Mouse (Mus musculus) heart, embryonic 13.5 days (tissue): ENCODE results near the gene St3gal5. TPM values are rescaled to one million over a fixed set of nuclear protein-coding genes. Genes with fewer than 3 reads are reported as not detected.

Experiments
- ATAC-seq: fragments of 200-750 bp; cut with Nextera tagmentation; 2 replicates; pipeline ENCODE4 v1.8.0; 2017; ENCODE audit warnings: moderate TSS enrichment; ENCODE audit not compliant: insufficient number of reproducible peaks, low FRiP score, low TSS enrichment; ENCODE audit errors: extremely low read depth
- H3K27ac ChIP-seq: fragments of 300-500 bp; sonication (generic); replicated peaks from 2 replicates; pipeline ENCODE4 v1.5.1; 2015; ENCODE audit warnings: moderate library complexity, mild to moderate bottlenecking, inconsistent platforms
- H3K27me3 ChIP-seq: fragments of 300-500 bp; sonication (generic); replicated peaks from 2 replicates; pipeline ENCODE4 v1.6.1; 2015; ENCODE audit warnings: mild to moderate bottlenecking, inconsistent platforms
- H3K36me3 ChIP-seq: fragments of 300-500 bp; sonication (generic); 2 replicates; pipeline ENCODE4 v1.6.1; 2015; ENCODE audit warnings: mild to moderate bottlenecking, inconsistent platforms
- H3K4me1 ChIP-seq: fragments of 300-500 bp; sonication (generic); 2 replicates; pipeline ENCODE4 v1.6.1; 2015; ENCODE audit warnings: inconsistent platforms
- H3K4me2 ChIP-seq: fragments of 300-500 bp; sonication (generic); 2 replicates; pipeline ENCODE4 v1.6.1; 2015; ENCODE audit warnings: inconsistent platforms, mild to moderate bottlenecking, moderate library complexity
- H3K4me3 ChIP-seq: fragments of 300-500 bp; sonication (generic); 2 replicates; pipeline ENCODE4 v1.5.1; 2015; ENCODE audit warnings: moderate library complexity, mild to moderate bottlenecking, inconsistent platforms
- H3K9ac ChIP-seq: fragments of 300-500 bp; sonication (generic); 2 replicates; pipeline ENCODE4 v1.6.1; 2015; ENCODE audit warnings: inconsistent platforms, mild to moderate bottlenecking, moderate library complexity
- H3K9me3 ChIP-seq: fragments of 300-500 bp; sonication (generic); 2 replicates; pipeline ENCODE4 v1.6.1; 2016; ENCODE audit warnings: inconsistent platforms
- WGBS: fragments of 180-500 bp; shearing (Covaris S2); methylation state at CpG from one replicate; pipeline ENCODE4 v1.1.7; 2015; ENCODE audit warnings: mixed read lengths; 5-methylcytosine and 5-hydroxymethylcytosine counted together
- polyA plus RNA-seq: library from polyadenylated mRNA; unstranded; fragments of >200 nt; fragmentation: Nextera tagmentation; extraction: Ambion mirVana; gene quantifications from 2 replicates; pipeline ENCODE4 v1.2.1, GENCODE M21; 2015

St3gal5 gene
- polyA plus RNA-seq, 1 experiment from 2014 or later: 50.8 TPM

- Histone ChIP-seq H3K27me3 (no peaks in the 10 kb centered on the region; the same call in 1 of the 2 replicates), H3K27ac (no peak overlapping the region), H3K9ac (no peak overlapping the region), H3K4me3 (no peak overlapping the region), H3K9me3 (no peaks in the 10 kb centered on the region), H3K36me3 (no peaks in the 10 kb centered on the region), H3K4me2 (no peak overlapping the region), H3K4me1 (peaks cover 19% of the 10 kb centered on the region)
- ATAC-seq: no peak
- 44% methylated on average over 2 of the region's 2 CpGs for WGBS
Measured at GRCm38 (mm10) chr6:72165907-72166306, 68.5 kb downstream of the St3gal5 start.

GRCm38 (mm10) chr6:72171391-72171790, 74.0 kb downstream of the St3gal5 start:
- no peak overlapping the region for H3K9ac ChIP-seq
- ATAC-seq: no peak

GRCm38 (mm10) chr6:72173350-72173749, 76.0 kb downstream of the St3gal5 start:
- WGBS: 34% methylated on average over 1 of the region's 1 CpGs
- Histone ChIP-seq H3K36me3 (no peaks in the 10 kb centered on the region), H3K4me1 (no peaks in the 10 kb centered on the region)

More at GRCm38 (mm10) chr6:72171391-72171790, 74.0 kb downstream of the St3gal5 start:
- Histone ChIP-seq H3K27ac (no peak overlapping the region), H3K9me3 (no peaks in the 10 kb centered on the region), H3K27me3 (no peaks in the 10 kb centered on the region), H3K4me1 (no peaks in the 10 kb centered on the region), H3K4me2 (no peak overlapping the region), H3K36me3 (no peaks in the 10 kb centered on the region), H3K4me3 (no peak overlapping the region)
- 80% methylated on average over 3 of the region's 3 CpGs for WGBS

GRCm38 (mm10) chr6:72175419-72175818, 78.0 kb downstream of the St3gal5 start:
- peaks cover 15% of the 10 kb centered on the region for H3K4me1 ChIP-seq
- no peak overlapping the region for H3K9ac ChIP-seq
- 47% methylated on average over 3 of the region's 3 CpGs for WGBS
- H3K27me3 ChIP-seq: no peaks in the 10 kb centered on the region
- no peak for ATAC-seq
- H3K27ac ChIP-seq: no peak overlapping the region
- no peak overlapping the region for H3K4me2 ChIP-seq
- H3K9me3 ChIP-seq: no peaks in the 10 kb centered on the region
- no peaks in the 10 kb centered on the region for H3K36me3 ChIP-seq
- no peak overlapping the region for H3K4me3 ChIP-seq

More at GRCm38 (mm10) chr6:72173350-72173749, 76.0 kb downstream of the St3gal5 start:
- no peak overlapping the region for H3K4me3 ChIP-seq
- no peaks in the 10 kb centered on the region for H3K27me3 ChIP-seq
- no peak for ATAC-seq
- H3K4me2 ChIP-seq: no peak overlapping the region
- no peak overlapping the region for H3K27ac ChIP-seq
- no peak overlapping the region for H3K9ac ChIP-seq
- no peaks in the 10 kb centered on the region for H3K9me3 ChIP-seq

GRCm38 (mm10) chr6:72176004-72176403, 78.6 kb downstream of the St3gal5 start:
- no peak overlapping the region for H3K4me3 ChIP-seq
- H3K4me1 ChIP-seq: peaks cover 20% of the 10 kb centered on the region
- H3K36me3 ChIP-seq: no peaks in the 10 kb centered on the region
- H3K9ac ChIP-seq: no peak overlapping the region
- H3K27ac ChIP-seq: no peak overlapping the region
- H3K27me3 ChIP-seq: no peaks in the 10 kb centered on the region
- WGBS: 76% methylated on average over 5 of the region's 5 CpGs
- no peaks in the 10 kb centered on the region for H3K9me3 ChIP-seq
- ATAC-seq: no peak
- no peak overlapping the region for H3K4me2 ChIP-seq

GRCm38 (mm10) chr6:72177417-72177816, 80.0 kb downstream of the St3gal5 start:
- H3K27ac ChIP-seq: no peak overlapping the region
- no peak overlapping the region for H3K4me2 ChIP-seq
- no peak for ATAC-seq
- WGBS: 64% methylated on average over 3 of the region's 3 CpGs
- no peak overlapping the region for H3K9ac ChIP-seq
- H3K4me1 ChIP-seq: peaks cover 29% of the 10 kb centered on the region
- H3K36me3 ChIP-seq: no peaks in the 10 kb centered on the region
- no peak overlapping the region for H3K4me3 ChIP-seq
- H3K9me3 ChIP-seq: no peaks in the 10 kb centered on the region
- no peaks in the 10 kb centered on the region for H3K27me3 ChIP-seq

- H3K27me3 ChIP-seq: no peaks in the 10 kb centered on the region
- H3K4me1 ChIP-seq: peaks cover 29% of the 10 kb centered on the region
- no peak overlapping the region for H3K4me3 ChIP-seq
- H3K4me2 ChIP-seq: no peak overlapping the region
- no peak for ATAC-seq
- H3K36me3 ChIP-seq: no peaks in the 10 kb centered on the region
- H3K9ac ChIP-seq: no peak overlapping the region
- no peaks in the 10 kb centered on the region for H3K9me3 ChIP-seq
- 0 out of 2 replicates have a peak overlapping the region, but pooled peaks have one; percentile 36 for H3K27ac ChIP-seq
- WGBS: 84% methylated on average over 3 of the region's 3 CpGs
Measured at GRCm38 (mm10) chr6:72179006-72179405, 81.6 kb downstream of the St3gal5 start.

- no peaks in the 10 kb centered on the region for H3K36me3 ChIP-seq
- H3K4me3 ChIP-seq: no peak overlapping the region
- no peak overlapping the region for H3K9ac ChIP-seq
- no peak overlapping the region for H3K4me2 ChIP-seq
- WGBS: 37% methylated on average over 12 of the region's 12 CpGs
- H3K9me3 ChIP-seq: no peaks in the 10 kb centered on the region
- peaks cover 29% of the 10 kb centered on the region for H3K4me1 ChIP-seq
- H3K27me3 ChIP-seq: no peaks in the 10 kb centered on the region
- peak overlapping the region; percentile 36 for H3K27ac ChIP-seq
- ATAC-seq: no peak
Measured at GRCm38 (mm10) chr6:72179562-72180502, 82.4 kb downstream of the St3gal5 start.

GRCm38 (mm10) chr6:72184576-72184975, 87.2 kb downstream of the St3gal5 start:
- H3K4me2 ChIP-seq: no peak overlapping the region
- no peak overlapping the region for H3K9ac ChIP-seq
- 79% methylated on average over 5 of the region's 5 CpGs for WGBS
- H3K9me3 ChIP-seq: no peaks in the 10 kb centered on the region
- H3K4me1 ChIP-seq: peaks cover 41% of the 10 kb centered on the region
- no peak overlapping the region for H3K4me3 ChIP-seq
- H3K36me3 ChIP-seq: no peaks in the 10 kb centered on the region
- 0 out of 2 replicates have a peak, but pooled peaks cover 3% of the 10 kb centered on the region for H3K27me3 ChIP-seq
- H3K27ac ChIP-seq: no peak overlapping the region
- no peak for ATAC-seq

- WGBS: 6% methylated on average over 6 of the region's 6 CpGs
- ATAC-seq: peak; percentile 6; the same call in 1 of the 2 replicates
- 0 out of 2 replicates have a peak, but pooled peaks cover 3% of the 10 kb centered on the region for H3K27me3 ChIP-seq
- H3K4me2 ChIP-seq: no peak overlapping the region
- H3K9ac ChIP-seq: no peak overlapping the region
- no peaks in the 10 kb centered on the region for H3K9me3 ChIP-seq
- H3K4me1 ChIP-seq: peaks cover 41% of the 10 kb centered on the region
- no peak overlapping the region for H3K4me3 ChIP-seq
- H3K36me3 ChIP-seq: no peaks in the 10 kb centered on the region
- no peak overlapping the region for H3K27ac ChIP-seq
Measured at GRCm38 (mm10) chr6:72185893-72186490, 88.6 kb downstream of the St3gal5 start.

- Histone ChIP-seq H3K27ac (no peak overlapping the region), H3K9me3 (no peaks in the 10 kb centered on the region), H3K27me3 (0 out of 2 replicates have a peak, but pooled peaks cover 3% of the 10 kb centered on the region), H3K9ac (no peak overlapping the region), H3K4me3 (no peak overlapping the region), H3K4me2 (no peak overlapping the region), H3K4me1 (peaks cover 33% of the 10 kb centered on the region), H3K36me3 (no peaks in the 10 kb centered on the region)
- 80% methylated on average over 6 of the region's 6 CpGs for WGBS
- no peak for ATAC-seq
Measured at GRCm38 (mm10) chr6:72186809-72187208, 89.4 kb downstream of the St3gal5 start.
